ENCODE assay signal across 16 mouse cellular contexts in the genomic region with DNA sequence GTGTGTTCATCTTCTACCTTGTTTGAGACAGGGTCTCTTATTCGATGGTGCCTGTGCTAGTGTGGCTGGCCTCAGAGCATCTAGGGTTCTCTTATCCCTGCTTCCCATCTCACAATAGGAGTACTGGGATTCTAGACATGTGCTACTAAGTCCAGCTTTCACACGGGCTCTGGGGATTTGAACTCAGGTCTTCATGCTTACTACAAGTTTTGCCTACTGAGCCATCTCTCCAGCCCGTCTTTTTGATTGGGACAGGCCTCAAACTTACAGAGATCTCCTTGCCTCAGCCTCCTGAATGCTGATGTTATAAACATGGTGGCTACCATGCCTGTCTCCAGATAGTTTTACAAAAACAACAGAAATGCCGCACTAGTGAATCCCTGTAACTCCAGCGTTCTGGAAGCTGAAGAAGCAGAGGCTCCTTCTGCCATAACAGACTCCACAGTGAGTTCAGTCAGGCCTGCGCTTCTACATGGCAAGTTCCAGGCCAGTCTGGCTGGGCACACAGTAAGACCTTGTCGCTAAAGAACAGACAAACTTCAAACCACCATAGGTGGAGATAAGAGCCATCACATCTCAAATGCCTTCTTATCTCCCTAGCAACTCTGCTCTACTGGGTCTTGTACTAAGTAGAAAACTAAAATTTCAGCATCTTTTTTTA. TPM values are rescaled to one million over a fixed set of nuclear protein-coding genes. Genes with fewer than 3 reads are reported as not detected.
DNase-seq lines count a peak whose midpoint lies in the region; ATAC-seq lines count a peak whose summit lies in the region.
"Had no signal": no experiment of that assay in that cellular context is flagged by ENCODE, and none has a peak within 500 bp of the region (broad histone marks: within the 10 kb centered on the region; RNA-seq: fewer than 3 reads in every experiment).

No protein-coding gene starts in this region.

- H3K27me3 ChIP-seq in heart, embryonic 13.5 days (replicated peaks): peaks cover 14% of the 10 kb centered on the region; the same call in 1 of the 2 replicates
- H3K27me3 ChIP-seq in liver, embryonic 11.5 days (replicated peaks; ENCODE audit: control insufficient read depth, insufficient read depth, low read length): no peaks in the 10 kb centered on the region
- H3K27me3 ChIP-seq: hindbrain, embryonic 15.5 days had no signal

- no peaks in the 10 kb centered on the region for H3K9me3 ChIP-seq in heart, embryonic 13.5 days
- no peaks in the 10 kb centered on the region for H3K9me3 ChIP-seq in liver, embryonic 11.5 days (ENCODE audit: control insufficient read depth, low read length)
- H3K9me3 ChIP-seq: hindbrain, embryonic 15.5 days; lung, embryonic 15.5 days had no signal

- peaks cover 12% of the 10 kb centered on the region for H3K4me1 ChIP-seq in heart, embryonic 13.5 days
- peaks cover 53% of the 10 kb centered on the region for H3K4me1 ChIP-seq in liver, embryonic 11.5 days (replicated peaks; ENCODE audit: control insufficient read depth, insufficient read depth, low read length)

- peak overlapping the region; percentile 99 for H3K4me2 ChIP-seq in heart, embryonic 13.5 days
- H3K4me2 ChIP-seq in liver, embryonic 11.5 days: peak overlapping the region; percentile 73
- H3K4me2 ChIP-seq: hindbrain, embryonic 15.5 days; lung, embryonic 15.5 days had no signal

- no peak overlapping the region for H3K27ac ChIP-seq in heart, embryonic 13.5 days (replicated peaks)
- peak overlapping the region; percentile 92 for H3K27ac ChIP-seq in liver, embryonic 11.5 days (ENCODE audit: low read depth, low read length)
- H3K27ac ChIP-seq: hindbrain, embryonic 15.5 days; lung, embryonic 15.5 days had no signal

- intact Hi-C loops in left cerebral cortex, postnatal 4 days (cut with DNase I): no loop called here

- 77% methylated on average over 7 of the region's 7 CpGs for WGBS in heart, embryonic 13.5 days
- WGBS in liver, embryonic 11.5 days: 59% methylated on average over 7 of the region's 7 CpGs

- ATAC-seq in heart, embryonic 13.5 days (ENCODE audit: extremely low read depth, insufficient number of reproducible peaks, low FRiP score, low TSS enrichment): no peak
- ATAC-seq in liver, embryonic 11.5 days (replicated peaks; ENCODE audit: low FRiP score): peak; percentile 54
- ATAC-seq: midbrain, embryonic 16.5 days had no signal

- no peak for DNase-seq in heart, adult 9 months (ENCODE audit: low spot score in 2 of 2)
- DNase-seq in c-Kit-negative CD71-positive TER-119-positive erythroid progenitor cells, embryonic 14.5 days (ENCODE audit: low read depth, low spot score): peak; percentile 67
- DNase-seq in liver, embryonic 11.5 days (ENCODE audit: low spot score): no peak
- DNase-seq in spleen, postnatal 36 days (ENCODE audit: low spot score in 2 of 2): peak; percentile 32 to 55
- no peak for DNase-seq in cerebellum, postnatal 4 days (ENCODE audit: low spot score in 2 of 2)
- DNase-seq in left cerebral cortex, postnatal 4 days: no peak
- DNase-seq: adrenal gland, adult 8-10 months; cerebellum, postnatal 10 days; gastrocnemius, postnatal 25 days; kidney, adult 2 months; kidney, postnatal 36 days; thymus, postnatal 14 days had no signal

- no peak overlapping the region for H3K9ac ChIP-seq in heart, embryonic 13.5 days
- H3K9ac ChIP-seq in liver, embryonic 11.5 days (ENCODE audit: low read depth, low read length): peak overlapping the region; percentile 39
- H3K9ac ChIP-seq: hindbrain, embryonic 15.5 days; lung, embryonic 15.5 days had no signal

- H3K36me3 ChIP-seq in heart, embryonic 13.5 days: no peaks in the 10 kb centered on the region
- H3K36me3 ChIP-seq in liver, embryonic 11.5 days (ENCODE audit: control insufficient read depth, insufficient read depth, low read length): peaks cover 7% of the 10 kb centered on the region; the same call in 1 of the 2 replicates
- H3K36me3 ChIP-seq: hindbrain, embryonic 15.5 days; lung, embryonic 15.5 days had no signal

- no peak overlapping the region for H3K4me3 ChIP-seq in heart, embryonic 13.5 days
- H3K4me3 ChIP-seq in liver, embryonic 11.5 days (ENCODE audit: low read depth, low read length): peak overlapping the region; percentile 20; the same call in 1 of the 2 replicates
- H3K4me3 ChIP-seq: hindbrain, embryonic 15.5 days; lung, embryonic 15.5 days had no signal

RNA-seq across cellular contexts. Expression of gene Tspan33, which starts 5.2 kb away (rescaled TPM):
- 5.8 and 9.4 TPM in 2 replicates for polyA plus RNA-seq in heart, embryonic 13.5 days (2015; fragmentation: Nextera tagmentation; extraction: Ambion mirVana)
- polyA plus RNA-seq in liver, embryonic 11.5 days (2014; fragmentation: Nextera tagmentation; extraction: Ambion mirVana): 44.8 and 53.0 TPM in 2 replicates
- 1 to 10 TPM; 7.0 to 8.8 TPM for total RNA-seq in left cerebral cortex, postnatal 4 days (2021)

RNA-seq across cellular contexts. Expression of gene Smo, which starts 36.1 kb away (rescaled TPM):
- 16.4 and 17.4 TPM in 2 replicates for polyA plus RNA-seq in heart, embryonic 13.5 days (2015; fragmentation: Nextera tagmentation; extraction: Ambion mirVana)
- polyA plus RNA-seq in liver, embryonic 11.5 days (2014; fragmentation: Nextera tagmentation; extraction: Ambion mirVana): 22.3 and 22.5 TPM in 2 replicates
- 10 to 100 TPM; 14.6 to 16.2 TPM for total RNA-seq in left cerebral cortex, postnatal 4 days (2021)

Comparison
In these comparisons a context has a peak if more than half of its experiments do, and no peak if none do; other contexts are left out.
1. DNase-seq: peak in c-Kit-negative CD71-positive TER-119-positive erythroid progenitor cells, embryonic 14.5 days (single experiment) and spleen, postnatal 36 days (2 of 2); none in heart, adult 9 months (0 of 2), liver, embryonic 11.5 days (single experiment), cerebellum, postnatal 4 days (0 of 2) and left cerebral cortex, postnatal 4 days (single experiment).